Mouse (Mus musculus): Measurements from ENCODE around the gene Napsa. TPM values are rescaled to one million over a fixed set of nuclear protein-coding genes. Genes with fewer than 3 reads are reported as not detected.
A peak's percentile ranks its signal among the peaks of the same experiment; 100 is the strongest.

Gene Napsa
- total RNA-seq, 2 experiments from 2014 or later, result 207 to 473 TPM

- ATAC-seq (ENCODE audit: poor library complexity, severe bottlenecking), result no peak
Measured at GRCm38 (mm10) chr7:44537496-44537895, 34.7 kb upstream of the Napsa start.

- no peak for ATAC-seq (ENCODE audit: poor library complexity, severe bottlenecking)
Measured at GRCm38 (mm10) chr7:44538756-44539624, 33.2 kb upstream of the Napsa start.

- no peak for ATAC-seq (ENCODE audit: poor library complexity, severe bottlenecking)
Measured at GRCm38 (mm10) chr7:44542555-44542954, 29.6 kb upstream of the Napsa start.

- ATAC-seq (ENCODE audit: poor library complexity, severe bottlenecking), result no peak
Measured at GRCm38 (mm10) chr7:44543071-44543470, 29.1 kb upstream of the Napsa start.

- no peak for ATAC-seq (ENCODE audit: poor library complexity, severe bottlenecking)
Measured at GRCm38 (mm10) chr7:44546274-44546673, 25.9 kb upstream of the Napsa start.

GRCm38 (mm10) chr7:44547041-44547440 lies 25.1 kb upstream of the Napsa start:
- ATAC-seq (ENCODE audit: poor library complexity, severe bottlenecking), result no peak

GRCm38 (mm10) chr7:44547725-44548124 lies 24.5 kb upstream of the Napsa start:
- no peak for ATAC-seq (ENCODE audit: poor library complexity, severe bottlenecking)

GRCm38 (mm10) chr7:44548497-44549087 lies 23.6 kb upstream of the Napsa start, which contains the start of gene Pold1:
Pold1 (minus strand) TSS chr7:44548849.
- peak; percentile 90 for ATAC-seq (ENCODE audit: poor library complexity, severe bottlenecking)

GRCm38 (mm10) chr7:44549621-44550408 lies 22.4 kb upstream of the Napsa start:
- ATAC-seq (ENCODE audit: poor library complexity, severe bottlenecking), result no peak

GRCm38 (mm10) chr7:44550409-44550678 lies 21.8 kb upstream of the Napsa start:
- ATAC-seq (ENCODE audit: poor library complexity, severe bottlenecking), result no peak

GRCm38 (mm10) chr7:44551301-44551700 lies 20.9 kb upstream of the Napsa start:
- ATAC-seq (ENCODE audit: poor library complexity, severe bottlenecking), result no peak

- ATAC-seq (ENCODE audit: poor library complexity, severe bottlenecking), result no peak
Measured at GRCm38 (mm10) chr7:44551731-44552130, 20.4 kb upstream of the Napsa start.

GRCm38 (mm10) chr7:44552141-44552908 lies 19.9 kb upstream of the Napsa start:
- no peak for ATAC-seq (ENCODE audit: poor library complexity, severe bottlenecking)

- ATAC-seq (ENCODE audit: poor library complexity, severe bottlenecking), result peak; percentile 43
Measured at GRCm38 (mm10) chr7:44553196-44553764, 18.9 kb upstream of the Napsa start.

GRCm38 (mm10) chr7:44553826-44554225 lies 18.4 kb upstream of the Napsa start, which contains the start of gene Nr1h2:
Nr1h2 (minus strand) TSS chr7:44553951.
- peak; percentile 84 for ATAC-seq (ENCODE audit: poor library complexity, severe bottlenecking)

- ATAC-seq (ENCODE audit: poor library complexity, severe bottlenecking), result no peak
Measured at GRCm38 (mm10) chr7:44557629-44558028, 14.6 kb upstream of the Napsa start.

- ATAC-seq (ENCODE audit: poor library complexity, severe bottlenecking), result peak; percentile 88
Measured at GRCm38 (mm10) chr7:44560435-44561400, 11.5 kb upstream of the Napsa start.

- no peak for ATAC-seq (ENCODE audit: poor library complexity, severe bottlenecking)
Measured at GRCm38 (mm10) chr7:44563284-44563683, 8.9 kb upstream of the Napsa start.

GRCm38 (mm10) chr7:44564486-44564885 lies 7.7 kb upstream of the Napsa start:
- ATAC-seq (ENCODE audit: poor library complexity, severe bottlenecking), result no peak
